Mouse (Mus musculus): ENCODE measurements at regions not wholly inside any gene's neighbourhood (a gene's known extent, or its start where the extent isn't known, plus 50 kb on each side); places are given as distances from the start of the nearest gene placed in this dataset.

DNA sequence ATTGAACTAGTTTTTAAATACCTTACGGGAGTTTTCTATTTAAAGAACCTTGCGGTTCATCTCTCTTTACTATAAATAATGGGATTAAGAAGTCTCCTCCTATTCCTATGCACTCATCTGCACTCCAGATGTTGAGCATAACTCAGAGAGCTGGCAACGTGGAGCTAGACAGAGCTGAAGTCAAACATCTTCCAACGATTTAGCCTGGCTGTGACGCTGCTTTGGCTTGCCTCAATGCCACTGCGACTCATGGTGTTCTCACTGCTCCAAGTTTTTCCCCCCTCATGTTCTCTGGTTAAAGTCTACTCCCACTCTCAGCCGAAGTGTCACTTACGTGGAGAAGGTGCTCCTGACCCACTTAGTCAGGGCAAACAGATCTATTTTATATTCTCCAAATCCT is 277.3 kb upstream of the Gjb5 start:
- DNase-seq = no peak

DNA sequence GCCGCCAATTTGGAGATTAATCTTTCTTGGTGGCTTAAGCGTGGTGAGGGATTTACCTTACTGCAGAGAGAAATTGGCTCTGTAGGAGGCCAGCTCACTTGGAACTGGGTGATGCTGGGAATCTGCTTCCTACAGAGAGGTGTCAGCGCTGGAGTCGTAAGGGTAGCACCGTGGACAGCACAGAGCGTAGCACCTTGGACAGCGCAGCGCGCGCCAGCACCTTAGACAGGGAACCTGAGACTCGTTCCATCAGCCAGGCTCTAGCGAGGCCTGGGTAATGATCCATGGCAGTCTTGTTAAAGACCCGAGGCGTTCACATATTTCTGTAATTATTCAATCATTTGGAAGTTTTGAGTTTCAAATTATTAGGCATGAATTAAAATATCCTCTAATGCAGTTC is 261.9 kb upstream of the Gjb5 start:
- peak; percentile 81 to 83 for DNase-seq

DNA sequence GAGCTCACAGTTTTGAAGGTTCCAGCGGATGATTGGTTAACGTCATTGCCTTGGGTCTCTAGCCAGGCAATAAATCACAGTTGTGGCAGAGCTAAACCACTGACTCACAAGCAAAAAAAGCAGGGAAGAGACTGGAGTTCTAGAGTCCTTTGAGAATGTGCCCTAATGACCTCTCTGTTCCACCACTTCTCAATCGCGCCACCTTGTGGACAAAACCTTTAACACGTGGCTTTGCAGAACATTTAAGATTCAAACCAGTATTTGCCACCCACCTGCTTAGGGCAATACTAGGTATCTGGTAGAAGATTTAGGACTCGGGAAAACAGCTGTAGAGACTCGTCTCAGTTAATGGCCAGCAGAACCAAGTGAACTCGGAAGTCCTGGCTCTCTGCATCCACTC is 254.8 kb upstream of the Gjb5 start:
- DNase-seq = peak; percentile 37 to 40

DNA sequence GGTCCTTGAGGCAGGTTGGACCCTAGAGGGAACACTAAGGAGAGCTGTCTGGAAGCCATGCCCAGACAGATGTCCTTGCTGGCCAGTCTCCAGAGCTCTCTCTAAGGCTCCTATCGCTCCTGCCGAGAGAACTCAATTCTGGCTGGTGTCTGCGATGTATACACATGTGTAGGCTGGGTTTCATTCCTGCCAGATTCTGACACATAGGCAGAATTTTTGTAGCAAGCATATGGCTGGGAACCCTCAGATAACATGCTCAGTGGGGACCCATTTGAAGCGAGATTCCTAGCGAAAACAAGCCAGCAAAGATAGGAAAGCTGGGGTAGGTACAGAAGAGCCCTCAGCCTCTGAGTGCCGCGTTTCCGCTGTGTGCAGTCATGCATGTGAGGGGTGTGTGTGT is 242.9 kb upstream of the Gjb5 start:
- no peak for DNase-seq

DNA sequence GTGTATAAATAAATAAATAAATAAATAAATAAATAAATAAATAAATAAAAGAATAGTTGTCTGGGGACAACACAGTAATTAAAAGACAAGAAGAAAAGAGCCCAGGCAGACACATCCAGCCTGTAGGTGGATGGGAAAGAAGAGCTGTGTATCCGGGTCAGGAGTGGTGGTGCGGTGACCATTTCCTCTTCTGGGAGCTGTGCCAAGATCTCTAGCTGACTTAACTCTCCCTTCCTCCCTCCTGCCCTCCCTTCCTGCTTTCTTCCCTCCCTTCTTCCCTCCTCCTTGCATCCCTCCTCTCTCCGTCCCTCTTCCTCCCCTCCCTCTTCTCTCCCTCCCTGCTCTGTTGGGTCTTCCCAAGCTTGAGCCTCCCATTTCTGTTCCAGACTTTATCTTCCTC is 240.6 kb upstream of the Gjb5 start:
- peak in 1 of 2 experiments; percentile 22 for DNase-seq

DNA sequence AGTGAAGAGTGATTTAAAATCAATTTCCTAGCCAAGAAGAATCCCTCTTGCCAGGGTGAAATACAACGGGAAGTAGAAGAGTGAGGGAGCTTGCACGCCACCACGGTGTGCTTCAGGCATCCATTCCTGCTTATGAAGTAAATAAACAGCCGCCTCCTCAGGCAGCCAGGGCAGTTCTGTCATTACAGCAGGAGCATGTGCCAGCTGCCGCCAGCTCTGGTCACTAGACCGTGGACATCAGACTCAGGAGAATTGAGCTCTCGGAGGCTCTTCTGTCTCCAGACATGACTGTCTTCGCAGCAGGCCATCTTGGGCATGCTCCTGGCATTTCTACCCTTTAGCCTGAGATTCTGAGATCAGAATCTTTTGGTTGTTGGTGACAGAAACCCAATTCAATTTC is 236.1 kb upstream of the Gjb5 start:
- peak; percentile 40 to 57 for DNase-seq

DNA sequence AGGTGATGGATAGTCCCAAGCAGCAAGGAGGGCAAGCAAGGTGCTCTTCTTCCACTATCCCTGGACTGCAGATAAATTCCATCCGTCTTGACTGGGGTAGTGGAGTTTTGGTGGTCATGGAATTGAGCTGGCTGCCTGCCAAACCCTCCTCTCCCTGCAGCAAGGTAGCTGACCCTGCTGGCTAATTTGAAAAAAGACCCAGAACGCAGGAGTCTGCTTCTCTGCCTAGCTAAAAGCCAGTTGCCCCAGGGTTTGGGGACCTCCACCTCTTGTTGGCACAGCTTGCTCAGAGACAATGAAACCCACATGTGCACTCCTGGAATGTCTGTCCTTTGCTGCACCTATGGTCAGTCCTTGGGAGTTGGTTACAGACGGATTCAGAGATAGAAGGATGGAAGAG is 233.6 kb upstream of the Gjb5 start:
- DNase-seq = peak; percentile 38 to 43

DNA sequence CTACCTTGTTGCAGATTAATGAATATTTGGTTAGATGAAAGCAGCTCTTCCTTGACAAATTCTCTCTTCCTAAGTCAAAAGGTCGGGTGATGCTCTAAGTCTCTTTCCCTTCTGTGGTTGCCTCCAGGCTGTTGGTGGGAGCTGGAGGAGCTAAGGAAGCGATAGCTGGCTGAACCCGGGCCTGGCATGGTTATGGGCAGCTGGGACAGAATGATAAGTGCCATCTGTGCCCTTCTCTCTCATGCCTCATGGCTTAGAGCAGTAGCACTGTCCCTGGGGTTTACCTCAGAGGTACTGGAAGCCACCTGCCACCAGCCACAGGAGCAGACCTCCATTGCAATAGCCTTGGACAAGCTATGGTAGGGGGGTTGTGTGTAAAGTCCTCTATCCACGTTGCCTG is 228.8 kb upstream of the Gjb5 start:
- no peak for DNase-seq

DNA sequence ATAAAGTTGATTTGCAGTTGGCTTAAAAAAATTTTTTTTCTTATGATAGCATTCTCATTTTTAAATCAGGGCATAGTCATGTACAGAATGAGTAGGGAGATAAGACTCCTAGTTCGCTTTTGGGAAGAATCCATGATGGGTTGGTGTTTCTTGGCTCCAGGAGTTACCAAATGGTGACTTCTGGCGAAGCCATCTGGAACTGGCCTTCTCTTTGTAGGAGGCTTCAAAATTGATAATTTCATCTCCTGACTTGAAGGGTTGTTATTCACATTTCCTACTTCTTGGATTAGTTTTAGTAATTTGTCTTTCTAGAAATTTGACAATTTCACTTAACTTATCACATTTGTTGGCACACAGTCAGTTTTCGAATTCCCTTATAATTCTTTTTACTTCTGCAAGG is 218.5 kb upstream of the Gjb5 start:
- no peak for DNase-seq

DNA sequence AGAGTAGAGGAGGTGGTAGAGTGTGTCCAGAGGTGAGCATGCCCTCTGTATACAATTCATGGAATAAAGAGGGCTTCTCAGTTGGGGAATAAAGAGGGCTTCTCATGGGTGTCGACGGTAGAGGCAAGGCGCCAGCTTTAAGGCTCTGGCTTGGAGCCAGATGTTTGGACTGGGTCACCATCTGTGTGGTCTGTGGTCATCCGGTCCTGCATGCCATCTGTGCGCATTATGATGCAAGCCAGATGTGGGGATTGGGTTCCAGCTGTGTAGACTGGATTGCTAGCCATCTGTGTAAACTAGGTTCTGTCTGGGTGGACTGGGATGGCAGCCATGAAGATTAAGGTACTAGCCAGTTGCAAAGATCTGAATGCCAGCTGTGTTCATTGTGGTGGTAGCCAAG is 204.6 kb upstream of the Gjb5 start:
- DNase-seq = no peak

DNA sequence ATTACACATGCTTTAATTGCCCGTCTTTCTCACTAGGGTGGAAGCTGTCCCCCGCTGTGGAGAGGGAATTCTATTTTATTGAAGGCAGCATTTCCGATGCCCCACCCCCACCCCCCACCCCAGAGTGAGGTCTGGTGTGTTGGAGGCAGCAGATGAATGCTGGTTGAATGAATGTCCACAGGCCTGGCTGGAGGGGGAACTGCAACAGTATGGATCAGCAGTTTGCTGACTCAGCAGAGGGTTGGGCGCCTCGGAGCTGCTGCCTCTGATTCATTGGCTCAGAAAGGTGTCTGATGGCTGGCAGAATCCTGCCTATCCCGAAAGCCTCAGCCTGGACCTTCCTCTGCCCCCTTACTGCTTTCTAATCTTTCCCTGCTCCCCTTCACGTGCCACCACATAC is 200.6 kb upstream of the Gjb5 start:
- peak; percentile 23 to 28 for DNase-seq

DNA sequence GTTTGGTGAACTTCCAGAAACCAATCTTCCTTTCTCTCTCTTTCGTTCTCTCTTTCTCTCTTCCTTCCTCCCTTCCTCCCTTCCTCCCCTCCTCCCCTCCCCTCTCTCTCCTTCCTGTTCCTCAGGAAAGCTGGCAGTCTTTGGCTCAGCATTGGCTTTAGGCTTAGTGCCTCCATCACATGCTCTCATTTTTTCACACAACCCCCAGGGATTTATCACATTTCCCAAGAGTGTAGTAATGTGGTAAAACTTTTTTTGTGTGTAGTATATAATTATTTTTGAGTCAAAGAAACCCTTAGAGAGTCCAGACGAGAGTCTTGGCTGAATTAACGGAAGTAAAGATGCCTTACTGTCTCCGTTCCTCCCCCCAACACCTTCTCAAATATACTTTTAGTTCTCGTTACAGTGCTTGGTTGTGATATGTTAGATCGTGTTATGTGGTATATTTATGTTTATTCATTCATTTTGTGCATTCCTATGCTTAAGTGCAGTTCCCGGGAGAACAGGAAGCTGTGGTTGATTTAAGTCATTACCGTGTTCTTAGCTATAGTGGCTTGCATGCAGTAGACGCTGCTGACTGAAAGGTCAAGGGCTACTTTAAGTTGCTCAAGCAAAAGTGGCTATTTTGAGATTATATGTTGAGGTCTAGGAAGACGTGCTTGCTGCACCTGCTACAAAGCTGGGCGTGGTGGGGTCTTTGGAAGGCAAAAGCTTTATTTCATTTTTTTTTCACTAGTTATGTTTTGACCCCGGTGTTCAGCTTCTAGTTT is 194.7 kb upstream of the Gjb5 start:
- no peak for DNase-seq

DNA sequence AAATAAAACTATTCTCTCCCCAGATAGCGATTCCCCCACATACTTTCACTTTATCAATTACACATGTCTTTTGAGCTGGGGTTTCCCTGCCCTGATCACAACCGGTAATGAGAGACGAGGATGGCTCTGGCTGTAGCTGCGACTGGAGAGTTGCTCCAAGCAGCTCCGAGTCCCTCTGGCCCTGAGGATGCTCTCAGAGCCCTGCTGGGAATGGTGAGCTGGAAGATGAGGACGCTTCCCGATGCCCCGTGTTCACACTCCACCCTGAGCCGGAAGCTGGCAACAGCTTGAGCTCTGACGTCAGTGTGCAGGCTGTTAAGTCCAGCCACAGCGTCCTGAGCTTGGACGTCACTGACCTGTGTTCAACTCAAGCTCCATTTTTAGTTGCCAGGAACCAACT is 191.6 kb upstream of the Gjb5 start:
- DNase-seq = no peak

DNA sequence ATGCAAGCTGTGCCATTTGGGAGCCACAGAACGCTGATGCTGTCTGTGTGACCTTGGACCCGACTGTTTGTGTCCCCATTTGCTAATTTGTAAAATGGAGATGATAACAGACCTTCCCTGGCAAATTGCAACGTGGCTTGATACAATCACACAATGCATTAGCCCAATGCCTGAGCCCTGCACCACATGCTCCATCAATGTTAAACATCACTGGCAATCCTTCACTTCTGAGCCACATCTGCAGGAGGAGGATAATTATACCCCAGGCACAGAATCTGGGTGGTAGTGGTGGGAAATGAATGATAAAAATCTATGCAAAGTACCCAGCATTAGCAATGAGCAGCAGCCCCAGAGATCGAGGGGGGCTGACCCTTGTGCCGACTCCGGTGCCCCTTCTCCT is 191.0 kb upstream of the Gjb5 start:
- no peak for DNase-seq

DNA sequence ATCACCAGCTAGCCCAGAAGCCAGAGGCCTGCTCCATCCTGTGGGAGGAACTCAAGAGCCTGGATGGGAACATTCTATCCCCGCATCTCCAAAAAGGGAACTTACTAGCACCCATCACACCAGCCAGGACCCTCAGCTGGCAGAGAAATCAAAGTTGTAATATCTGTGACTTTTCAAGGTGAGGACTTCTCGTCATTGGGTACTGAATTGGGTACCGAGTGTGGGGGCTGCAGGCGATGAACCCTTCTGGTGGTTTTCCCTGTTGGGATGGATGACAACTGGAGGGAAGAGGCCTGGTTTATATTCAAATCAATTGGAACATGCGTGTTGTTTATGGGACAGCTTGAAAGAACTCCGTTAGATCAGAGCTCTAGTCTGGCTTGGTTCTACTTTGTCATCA is 187.1 kb upstream of the Gjb5 start:
- no peak for DNase-seq

DNA sequence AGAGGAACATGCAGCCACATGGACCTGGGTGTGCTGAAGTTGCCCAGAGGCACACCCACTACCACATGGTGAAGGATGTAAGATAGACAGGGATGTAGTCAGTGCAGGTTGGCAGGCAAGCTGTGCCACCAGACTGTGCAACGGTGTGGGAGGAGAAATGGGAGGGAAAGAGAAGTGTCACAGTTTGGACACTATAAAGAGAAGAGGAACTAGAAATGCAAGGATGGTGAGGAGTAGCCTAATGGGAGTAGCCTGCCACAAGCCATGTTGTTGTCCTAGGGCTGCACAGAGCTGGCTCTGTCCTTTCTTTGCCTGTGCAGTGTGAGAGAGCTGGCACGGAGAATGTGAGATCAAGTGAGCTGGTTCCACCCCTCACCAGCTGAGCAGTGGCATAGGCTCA is 185.3 kb upstream of the Gjb5 start:
- no peak for DNase-seq

DNA sequence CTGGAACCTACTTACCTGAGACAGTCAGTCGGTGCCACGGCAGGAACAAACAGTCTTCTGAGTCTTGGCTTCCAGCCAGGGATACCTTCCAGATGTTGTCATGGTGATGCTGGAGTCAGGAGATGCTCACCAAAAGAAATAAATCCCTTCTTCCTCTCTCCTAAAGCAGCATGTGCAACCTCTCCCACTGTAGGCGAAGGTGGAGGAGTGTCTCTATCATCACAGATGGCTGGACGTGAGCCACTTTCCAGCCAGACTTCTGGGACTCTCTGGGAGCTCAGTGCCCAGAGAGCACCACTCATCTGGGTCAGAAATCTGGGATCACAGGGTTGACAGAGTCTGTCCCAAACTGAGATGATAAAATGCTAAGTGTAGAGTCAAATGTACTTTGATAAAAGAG is 184.8 kb upstream of the Gjb5 start:
- DNase-seq = no peak

DNA sequence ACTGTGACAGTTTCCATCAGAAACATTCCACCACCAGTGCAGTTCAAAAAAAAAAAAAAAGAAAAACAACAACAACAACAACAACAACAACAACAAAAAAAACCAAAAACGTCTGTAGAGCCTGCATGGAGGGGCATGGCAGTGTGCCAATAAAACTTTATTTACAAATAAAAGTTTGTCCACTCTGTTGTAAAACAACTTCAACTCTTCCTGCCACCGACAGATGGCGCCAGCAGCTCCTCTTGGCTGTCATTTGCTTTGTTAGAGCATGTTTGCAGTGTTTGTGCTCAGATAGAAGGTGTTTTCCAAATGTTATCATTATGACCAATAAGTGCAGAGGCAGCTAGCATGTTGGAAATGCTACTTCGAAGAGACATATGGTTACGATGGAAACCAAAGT is 179.0 kb upstream of the Gjb5 start:
- peak; percentile 29 to 39 for DNase-seq

DNA sequence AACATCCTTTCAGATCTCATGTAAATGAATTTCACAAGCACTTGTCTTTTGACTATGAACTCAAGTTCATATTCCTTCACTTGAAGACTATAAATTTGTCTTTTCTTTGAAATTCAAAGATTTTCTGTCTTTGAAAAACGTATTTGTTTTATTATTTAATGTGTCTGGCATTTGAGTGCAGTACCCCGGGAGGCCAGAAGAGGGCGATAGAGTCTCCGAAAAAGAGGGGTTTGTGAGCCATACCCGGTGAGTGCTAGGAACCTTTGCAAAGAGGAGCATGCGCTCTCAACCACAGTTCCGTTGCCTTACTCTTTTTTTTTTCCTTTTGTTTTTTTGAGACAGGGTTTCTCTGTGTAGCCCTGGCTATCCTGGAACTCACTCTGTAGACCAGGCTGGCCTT is 177.6 kb upstream of the Gjb5 start:
- no peak for DNase-seq

DNA sequence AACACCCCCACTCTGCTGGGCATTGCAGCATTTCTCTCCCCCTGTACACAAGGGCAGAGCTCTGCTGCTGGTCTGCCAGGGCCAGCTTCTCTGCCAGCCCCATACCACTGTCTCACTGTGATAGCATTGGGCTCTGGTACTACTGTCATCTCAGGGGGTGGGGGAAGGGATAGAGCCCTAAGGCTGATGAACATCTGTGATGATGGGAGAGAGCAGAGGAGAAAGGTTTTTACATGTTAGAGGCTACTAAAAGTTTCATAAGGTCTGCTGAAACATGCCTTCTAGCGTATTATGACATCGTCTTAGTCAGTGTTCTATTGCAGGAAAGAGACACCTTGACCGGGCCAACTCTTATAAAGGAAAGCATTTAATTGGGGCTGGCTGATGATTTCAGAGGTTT is 176.4 kb upstream of the Gjb5 start:
- no peak for DNase-seq

DNA sequence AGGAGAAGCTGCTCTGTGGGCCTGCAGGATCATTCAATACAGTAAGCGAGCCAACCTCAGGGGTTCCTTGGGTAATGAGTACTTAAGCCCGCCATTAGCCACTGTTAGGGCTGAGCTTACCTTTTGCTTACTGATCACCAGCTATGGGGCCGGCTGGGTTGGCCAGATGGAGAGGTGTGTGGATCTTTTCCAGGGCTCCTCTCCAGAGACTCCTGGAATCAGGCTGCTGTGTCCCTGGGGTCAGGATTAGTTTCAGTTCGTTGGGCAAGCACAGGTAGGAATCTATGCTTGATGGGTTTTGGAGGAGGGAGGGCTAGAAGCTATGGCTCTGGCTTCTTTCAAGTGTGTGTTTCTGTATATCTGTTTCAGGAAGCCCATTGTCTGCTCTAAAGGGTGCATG is 175.7 kb upstream of the Gjb5 start:
- DNase-seq = no peak

DNA sequence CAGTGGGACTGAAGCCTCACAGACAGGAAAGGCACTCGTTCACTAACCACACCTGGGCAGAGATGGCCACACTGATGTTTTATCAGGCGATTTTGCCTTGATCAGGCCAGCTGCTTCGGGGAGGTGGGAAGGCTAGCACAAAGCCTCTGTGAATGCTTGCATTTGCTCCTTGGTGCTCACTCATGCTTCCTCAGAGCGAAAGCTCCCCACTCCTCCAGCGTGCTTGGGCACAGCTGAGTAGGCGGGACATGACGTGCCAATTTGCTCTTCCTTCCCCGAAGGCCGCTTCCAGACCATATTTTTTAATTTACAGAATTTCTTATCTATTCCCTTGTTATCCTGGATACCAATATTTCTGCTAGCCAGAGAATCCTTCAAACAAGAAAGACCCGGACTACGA is 172.8 kb upstream of the Gjb5 start:
- DNase-seq = no peak

DNA sequence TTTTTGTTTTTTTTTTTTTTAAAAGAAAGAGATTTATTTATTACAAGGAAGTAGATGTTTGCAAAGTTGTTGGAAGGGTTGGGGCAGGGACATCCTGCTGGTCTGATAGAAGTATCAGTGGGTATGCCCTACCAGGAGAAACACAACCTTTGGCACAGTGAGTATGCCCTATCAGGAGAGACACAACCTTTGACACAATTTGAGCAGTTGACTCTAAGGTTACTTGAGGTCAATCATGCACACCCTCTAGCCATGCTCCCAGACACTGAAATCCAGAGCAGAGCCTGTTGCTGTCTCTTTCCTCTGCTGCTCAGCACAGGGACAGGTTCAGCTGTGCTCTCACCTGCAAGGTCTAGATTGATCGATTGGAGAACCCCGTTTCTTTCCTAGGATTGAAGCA is 164.2 kb upstream of the Gjb5 start:
- no peak for DNase-seq

DNA sequence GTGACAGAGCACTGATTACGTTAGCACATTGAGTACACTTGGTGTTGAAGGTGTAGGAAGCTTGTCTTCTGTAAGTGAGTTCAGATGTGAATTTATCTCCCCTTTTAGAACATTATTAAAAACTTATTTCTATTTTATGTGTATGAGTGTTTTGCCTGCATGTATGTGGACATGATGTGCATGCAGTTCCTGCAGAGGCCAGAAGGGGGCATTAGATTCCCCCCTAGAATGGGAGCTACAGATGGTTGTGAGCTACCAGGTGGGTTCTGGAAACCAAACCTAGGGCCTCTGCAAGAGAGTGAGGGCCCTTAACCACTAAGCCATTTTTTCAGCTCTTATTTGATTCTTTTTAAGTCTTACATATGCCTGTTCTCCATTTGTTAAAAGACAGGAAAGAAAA is 160.0 kb upstream of the Gjb5 start:
- peak; percentile 13 to 18 for DNase-seq

DNA sequence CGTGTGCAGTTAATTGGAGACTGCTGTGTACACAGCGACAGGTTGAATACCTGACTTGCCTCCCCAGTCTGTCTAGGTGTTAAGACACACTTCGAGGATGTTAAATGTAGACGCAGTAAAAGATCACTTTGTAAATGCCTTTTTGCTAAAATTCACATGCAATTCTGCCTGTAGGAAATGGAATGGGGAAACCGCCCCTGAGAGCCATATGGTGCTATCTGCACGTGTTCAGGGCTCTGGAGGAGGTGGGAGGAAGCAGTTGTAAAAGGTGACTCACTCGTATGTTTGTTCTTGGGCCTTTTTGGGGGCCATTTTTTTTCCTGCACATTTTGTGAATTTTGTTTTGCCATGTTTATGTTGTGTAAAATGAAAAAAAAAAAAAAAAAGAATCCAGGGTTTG is 159.6 kb upstream of the Gjb5 start:
- no peak for DNase-seq

DNA sequence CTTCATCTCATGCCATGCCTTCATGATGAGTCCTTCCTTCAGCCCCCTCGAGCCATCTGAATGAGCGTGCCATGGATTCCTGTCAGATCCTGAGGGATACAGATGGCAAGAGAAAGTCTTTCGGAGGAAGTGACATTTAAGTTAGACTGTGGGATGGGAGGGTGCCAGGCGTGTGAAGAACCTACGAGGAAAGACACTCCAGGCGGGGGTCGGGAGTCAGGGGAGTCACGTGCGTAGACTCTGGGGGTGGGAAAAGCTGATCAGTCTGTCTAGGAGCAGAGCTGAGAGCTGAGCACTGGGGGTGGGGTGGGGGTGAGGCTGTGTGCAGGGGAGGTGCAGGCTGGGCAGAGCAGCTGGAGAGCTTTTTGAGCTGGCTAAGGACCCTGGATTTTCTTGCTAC is 152.0 kb upstream of the Gjb5 start:
- DNase-seq = no peak
